Comparison of ENCODE assay signal across 8 mouse cellular contexts in genomic region chr10:49788381-49788906, GRCm38 (mm10). TPM values are rescaled to one million over a fixed set of nuclear protein-coding genes. Genes with fewer than 3 reads are reported as not detected.
DNase-seq lines count a peak whose midpoint lies in the region; ATAC-seq and TF ChIP-seq lines count a peak whose summit lies in the region.

Gene Grik2, minus strand, starts transcription at chr10:49788766.

- H3K9ac ChIP-seq in kidney, embryonic 14.5 days (ENCODE audit: low read depth, low read length), result peak within 1 kb of the TSS; percentile 48

- no peak within 1 kb of the TSS for H3K27ac ChIP-seq in kidney, embryonic 14.5 days (ENCODE audit: low read depth, low read length)
- H3K27ac ChIP-seq in olfactory bulb, adult 2 months (ENCODE audit: insufficient read depth, low read depth, low read length), result peak within 1 kb of the TSS; percentile 84

- peak; percentile 50; the same call in 1 of the 2 replicates for TF ChIP-seq POLR2A in olfactory bulb, adult 2 months (IDR thresholded peaks at IDR 0.05; ENCODE audit: insufficient read depth, low read depth, low read length)

- no peaks in the 10 kb centered on the region for H3K4me1 ChIP-seq in kidney, embryonic 14.5 days (ENCODE audit: control insufficient read depth, insufficient read depth, low read length)
- peaks cover 5% of the 10 kb centered on the region; the same call in 1 of the 2 replicates for H3K4me1 ChIP-seq in olfactory bulb, adult 2 months (ENCODE audit: control insufficient read depth, insufficient read depth, low read length)

- H3K36me3 ChIP-seq in kidney, embryonic 14.5 days (ENCODE audit: control insufficient read depth, insufficient read depth, low read length), result no peaks in the 10 kb centered on the region

- TF ChIP-seq CTCF in olfactory bulb, adult 2 months (IDR thresholded peaks at IDR 0.05; ENCODE audit: insufficient read depth, low read depth, low read length), result 0 out of 2 replicates have a peak, but pooled peaks have one; percentile 22

- peak; percentile 83 for DNase-seq in layer of hippocampus, adult 11-12 months (ENCODE audit: low spot score)
- DNase-seq in layer of hippocampus, adult 9-10 months (ENCODE audit: low spot score), result no peak
- DNase-seq in cerebellum, postnatal 36 days, result peak; percentile 89 to 91
- DNase-seq in frontal cortex, postnatal 36 days (ENCODE audit: low spot score in 2 of 2), result peak; percentile 89
- DNase-seq in liver, result peak; percentile 36

- peaks cover 17% of the 10 kb centered on the region; the same call in 1 of the 2 replicates for H3K27me3 ChIP-seq in kidney, embryonic 14.5 days (ENCODE audit: control insufficient read depth, insufficient read depth, low read length)

- no peaks in the 10 kb centered on the region for H3K9me3 ChIP-seq in kidney, embryonic 14.5 days (ENCODE audit: control insufficient read depth, low read length)

- H3K4me3 ChIP-seq in kidney, embryonic 14.5 days (ENCODE audit: low read length), result peak within 1 kb of the TSS; percentile 42
- peak within 1 kb of the TSS; percentile 89 for H3K4me3 ChIP-seq in olfactory bulb, adult 2 months (ENCODE audit: insufficient read depth, low read depth, low read length)

- peak; percentile 88 for ATAC-seq in kidney, embryonic 14.5 days (ENCODE audit: low FRiP score, low TSS enrichment)
- no peak for ATAC-seq in inflammation-experienced regulatory T-cells, adult 6 months

- WGBS in kidney, embryonic 14.5 days, result under 1% methylated on average over 41 of the region's 41 CpGs
- WGBS in olfactory bulb, adult 2 months, result 0% methylated on average over 41 of the region's 41 CpGs

- H3K4me2 ChIP-seq in kidney, embryonic 14.5 days (replicated peaks; ENCODE audit: low read depth, low read length), result peak within 1 kb of the TSS; percentile 82

RNA-seq across cellular contexts. Expression of gene Grik2, which starts in this region (rescaled TPM):
- polyA plus RNA-seq in kidney, embryonic 14.5 days (2014; fragmentation: Nextera tagmentation; extraction: Ambion mirVana), result 5.0 and 6.5 TPM in 2 replicates
- polyA plus RNA-seq in olfactory bulb, adult 2 months (2012; ENCODE audit: insufficient read depth, insufficient read length, low replicate concordance, missing spikeins), result 69.6 TPM in 1 of 2 replicates, not detected in the other
- not detected for polyA plus RNA-seq in inflammation-experienced regulatory T-cells, adult 6 months (2017; shearing (Covaris generic))
